Mouse (Mus musculus): ENCODE data around the gene Idi2.
"Not testable (repeated sequence)": the region's sequence is repeated elsewhere in the genome, so short reads cannot be mapped to it uniquely, and the experiment has no call there.

Idi2 gene

DNA sequence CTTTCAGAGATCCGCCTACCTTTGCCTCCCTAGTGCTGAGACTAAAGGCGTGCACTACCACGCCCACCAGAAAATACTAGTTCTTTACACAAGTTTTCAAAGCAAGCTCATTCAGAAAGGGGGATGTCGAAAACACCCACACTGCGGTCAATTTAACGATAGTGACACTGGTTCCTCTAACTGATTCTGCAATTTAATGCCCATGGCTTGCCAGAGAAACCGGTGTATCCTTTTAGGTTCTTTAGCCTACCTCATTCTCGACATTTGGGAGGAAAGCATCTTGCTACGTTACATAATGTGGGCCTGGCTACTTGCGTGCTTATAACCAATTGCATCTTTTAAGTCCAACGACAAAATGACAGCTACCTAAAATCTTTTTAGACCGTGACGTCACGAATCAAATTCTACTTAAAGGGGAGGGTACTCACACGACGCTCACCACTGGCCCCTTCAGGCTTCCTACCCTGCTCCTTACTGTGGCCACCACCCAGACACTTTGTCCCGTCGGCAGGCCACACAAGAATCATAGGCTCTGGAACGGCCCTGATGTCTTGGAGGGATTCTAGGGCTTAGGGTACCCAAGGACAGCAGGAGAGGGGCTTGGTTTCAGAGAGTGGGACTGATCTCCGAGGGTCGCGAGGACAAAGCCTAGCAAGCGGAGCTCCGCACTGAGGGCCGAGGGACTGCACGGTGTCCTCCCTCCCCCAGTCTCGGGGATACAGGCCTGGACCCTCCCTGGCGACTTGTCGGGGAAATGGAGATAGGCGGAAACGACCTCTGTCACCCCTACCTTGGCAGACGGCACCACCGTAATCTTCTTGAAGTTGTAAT, 42.7 kb downstream of the Idi2 start:
- POLR2A ChIA-PET, result interaction anchor here (0.6 to 2.4 kb wide), 30 partner anchors 8 to 181 kb away, joined by 3 to 17 read pairs (median 4); partner anchors contain the start of genes Idi1 (in 3 of the 4), Larp4b (in 1 of the 4) and Wdr37 (in 1 of the 4)
- CTCF ChIA-PET, result no interaction called here

DNA sequence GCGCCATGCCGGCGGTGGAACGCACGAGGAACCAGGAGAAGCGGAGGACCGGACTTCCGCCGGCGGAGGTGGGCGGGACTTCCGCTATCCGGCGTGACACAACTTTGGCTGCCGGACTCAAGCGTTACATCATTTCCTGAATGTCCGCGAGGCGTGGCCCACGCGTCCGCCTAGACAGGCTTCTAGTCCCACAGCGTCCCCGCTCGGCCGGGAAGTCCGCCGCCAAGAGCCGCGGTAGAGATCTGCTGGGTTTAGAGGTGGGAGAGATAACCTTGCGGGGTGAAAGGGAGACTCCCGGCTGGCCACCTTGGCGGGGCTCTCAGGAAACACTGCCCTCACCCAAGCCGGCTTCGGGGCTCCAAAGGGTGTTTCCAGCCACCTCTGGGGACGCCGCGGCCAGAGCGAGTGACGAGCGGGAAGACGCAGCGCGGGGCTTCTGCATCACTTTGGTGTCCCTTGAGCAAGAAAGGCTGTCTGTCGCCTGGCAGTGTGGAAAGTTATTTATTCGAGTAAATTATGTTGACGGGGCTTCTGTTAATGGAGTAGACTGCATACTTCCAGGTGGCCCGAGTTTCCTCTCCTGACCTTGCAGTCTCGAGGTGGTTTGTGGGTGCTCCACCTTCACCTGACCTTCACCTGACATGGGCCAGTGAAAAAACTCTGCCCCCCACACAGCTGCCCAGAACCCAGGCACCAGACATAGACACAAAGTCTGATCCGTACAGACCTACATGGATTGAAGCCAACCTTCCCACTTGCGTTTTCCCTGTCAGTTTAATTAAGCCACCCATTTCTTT, 43.5 kb downstream of the Idi2 start, which contains the start of gene Gtpbp4:
Gene Gtpbp4 (minus strand): TSS at position 94 of the 797 bp plus-strand sequence.
- CTCF ChIA-PET, result no interaction called here
- POLR2A ChIA-PET, result interaction anchor here (0.6 to 2.4 kb wide), 21 partner anchors 10 to 144 kb away, joined by 3 to 17 read pairs (median 4); partner anchors contain the start of gene Idi1 (in 3 of the 4)

DNA sequence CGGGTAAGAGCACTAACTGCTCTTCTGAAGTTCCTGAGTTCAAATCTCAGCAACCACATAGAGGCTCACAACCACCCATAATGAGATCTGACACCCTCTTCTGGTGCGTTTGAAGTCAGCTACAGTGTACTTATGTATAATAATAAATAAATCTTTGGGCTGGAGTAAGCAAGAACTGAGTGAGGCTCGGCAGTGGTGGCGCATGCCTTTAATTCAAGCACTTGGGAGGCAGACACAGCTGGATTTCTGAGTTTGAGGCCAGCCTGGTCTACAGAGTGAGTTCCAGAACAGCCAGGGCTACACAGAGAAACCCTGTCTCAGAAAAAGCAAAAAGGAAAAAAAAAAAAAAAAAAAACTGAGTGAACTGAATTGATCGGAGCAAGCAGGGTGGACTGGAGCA, 44.6 kb downstream of the Idi2 start:
- CTCF ChIA-PET, result not testable (repeated sequence)
- POLR2A ChIA-PET, result interaction anchor here in 1 of 4 experiments (0.7 to 0.9 kb wide), 2 partner anchors 17 to 772 kb away, joined by 3 read pairs; no protein-coding TSS in a partner anchor

DNA sequence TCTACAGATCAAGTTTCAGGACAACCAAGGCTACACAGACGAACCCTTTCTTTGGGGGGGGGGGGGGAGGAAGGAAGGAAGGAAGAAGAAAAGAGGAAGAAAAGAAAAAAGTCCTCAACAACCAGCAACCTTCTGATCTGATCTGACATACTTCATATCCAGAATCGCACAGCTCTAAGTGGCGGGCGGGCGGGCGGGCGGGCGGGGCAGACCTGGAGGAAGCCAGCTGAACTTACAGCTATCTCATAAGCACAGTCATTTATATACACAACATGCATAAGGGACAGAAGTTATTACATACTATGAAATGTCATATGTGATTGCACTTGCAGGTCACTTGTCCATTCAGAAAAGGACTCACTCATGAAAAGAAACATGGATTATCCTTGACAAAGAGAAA, 46.8 kb downstream of the Idi2 start:
- ChIA-PET POLR2A (interaction anchor here in 1 of 4 experiments (0.9 to 1.2 kb wide), 2 partner anchors 9 to 99 kb away, joined by 3 to 4 read pairs; no protein-coding TSS in a partner anchor), CTCF (interaction anchor here in 2 of 4 experiments (0.7 kb wide), 2 partner anchors 17 to 353 kb away, joined by 3 to 10 read pairs; no protein-coding TSS in a partner anchor)

DNA sequence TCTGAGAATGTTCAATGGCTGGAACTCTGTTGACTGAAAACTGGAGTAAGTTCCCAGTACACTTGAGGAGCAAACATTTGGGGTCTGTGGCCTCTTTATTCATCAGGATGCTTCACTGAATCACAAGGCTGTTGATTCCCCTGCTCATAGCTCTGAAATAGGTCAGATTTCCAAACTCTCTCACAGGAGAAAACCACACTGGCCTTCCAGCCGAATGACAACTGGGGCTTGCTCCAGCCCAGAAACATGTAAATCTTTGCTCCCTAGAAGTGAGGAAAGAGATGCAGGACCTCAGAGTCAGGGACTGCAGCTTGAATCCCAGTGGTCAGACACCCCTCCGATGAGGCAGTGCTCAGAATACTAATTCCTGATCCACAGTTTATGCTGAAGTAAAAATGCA, 50.6 kb downstream of the Idi2 start:
- POLR2A ChIA-PET, result interaction anchor here in 2 of 4 experiments (0.5 to 1.7 kb wide), 3 partner anchors 8 to 118 kb away, joined by 4 to 12 read pairs (median 7); no protein-coding TSS in a partner anchor
- CTCF ChIA-PET, result no interaction called here
